Mouse (Mus musculus): ENCODE data around the gene Rreb1.

GRCm38 (mm10) chr13:37908493-37908892 lies 130.3 kb downstream of the Rreb1 start:
- TF ChIP-seq CTCF (IDR thresholded peaks at IDR 0.05; ENCODE audit: low read depth) (no peak), EP300 (IDR thresholded peaks at IDR 0.05; ENCODE audit: low read depth) (no peak)

Measured in liver, postnatal 0 days (tissue).